Mouse (Mus musculus): Measurements from ENCODE around the gene Ppp1r1b. TPM values are rescaled to one million over a fixed set of nuclear protein-coding genes. Genes with fewer than 3 reads are reported as not detected.
"Not testable (repeated sequence)": the region's sequence is repeated elsewhere in the genome, so short reads cannot be mapped to it uniquely, and the experiment has no call there.

The Ppp1r1b gene
- total RNA-seq, 2 experiments from 2014 or later = 59.5 to 126 TPM

DNA sequence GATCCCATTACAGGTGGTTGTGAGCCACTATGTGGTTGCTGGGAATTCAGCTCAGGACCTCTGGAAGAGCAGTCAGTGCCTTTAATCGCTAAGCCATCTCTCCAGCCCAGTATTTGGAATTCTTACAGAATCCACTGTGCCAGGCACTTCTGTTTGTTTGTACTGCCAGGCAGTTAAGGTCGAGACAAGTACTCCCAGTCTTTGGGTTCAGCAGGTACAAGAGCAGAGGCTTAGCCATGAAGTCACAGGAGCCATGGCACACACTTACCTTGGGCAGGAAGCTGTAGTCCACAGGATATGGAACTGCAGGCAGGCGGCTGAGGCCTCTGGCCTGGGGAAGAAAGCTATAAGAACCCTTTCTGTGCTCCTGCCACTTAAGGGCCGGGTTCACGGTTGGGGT is 15.6 kb downstream of the Ppp1r1b start:
- DNase-seq (ENCODE audit: extremely low spot score in 1 of 2, low spot score in 2 of 2) = no peak

DNA sequence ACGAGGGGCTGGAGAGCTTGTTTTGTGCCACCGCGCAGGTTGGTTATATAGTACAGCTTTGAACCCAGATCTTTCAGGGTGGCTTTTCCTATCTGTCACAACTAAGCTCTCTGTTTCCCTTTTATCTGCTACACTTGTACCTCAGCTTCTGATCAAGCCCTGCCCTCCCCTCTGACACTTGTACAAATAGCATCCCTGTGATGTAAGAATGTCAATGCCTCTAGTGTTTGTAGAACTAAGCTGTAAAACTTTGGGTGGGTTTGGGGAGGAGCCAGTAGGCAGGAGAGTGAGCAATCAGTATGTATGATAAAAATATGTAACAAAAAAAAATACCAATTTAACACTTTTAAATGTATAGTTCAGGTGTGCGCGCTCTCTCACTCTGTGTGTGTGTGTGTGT is 16.2 kb downstream of the Ppp1r1b start:
- intact Hi-C loops (cut with DNase I) = no loop called here
- DNase-seq (ENCODE audit: extremely low spot score in 1 of 2, low spot score in 2 of 2) = no peak

More for the DNA sequence above, 15.6 kb downstream of the Ppp1r1b start:
- intact Hi-C loops (cut with DNase I) = no loop called here

DNA sequence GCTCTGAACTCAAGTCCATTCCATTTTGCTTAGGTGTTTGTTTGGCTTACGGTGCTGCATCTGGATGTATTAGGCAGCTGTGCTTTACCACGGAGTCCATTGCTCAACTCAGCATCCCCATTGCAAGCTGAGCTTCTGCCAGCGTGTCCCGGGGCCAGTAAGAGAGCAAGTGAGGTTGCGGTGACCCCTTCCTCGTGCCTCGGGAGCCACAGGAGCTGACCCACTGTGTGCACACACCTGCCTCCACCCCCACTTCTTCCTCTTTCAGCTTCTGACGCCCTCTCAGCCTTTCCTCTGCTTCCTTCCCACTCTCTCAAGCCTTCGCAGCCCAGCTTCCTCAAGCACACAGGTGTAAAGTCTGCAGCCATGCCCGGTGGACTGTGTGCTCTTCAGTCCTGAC is 18.1 kb downstream of the Ppp1r1b start:
- intact Hi-C loops (cut with DNase I) = no loop called here
- DNase-seq (ENCODE audit: extremely low spot score in 1 of 2, low spot score in 2 of 2) = no peak

DNA sequence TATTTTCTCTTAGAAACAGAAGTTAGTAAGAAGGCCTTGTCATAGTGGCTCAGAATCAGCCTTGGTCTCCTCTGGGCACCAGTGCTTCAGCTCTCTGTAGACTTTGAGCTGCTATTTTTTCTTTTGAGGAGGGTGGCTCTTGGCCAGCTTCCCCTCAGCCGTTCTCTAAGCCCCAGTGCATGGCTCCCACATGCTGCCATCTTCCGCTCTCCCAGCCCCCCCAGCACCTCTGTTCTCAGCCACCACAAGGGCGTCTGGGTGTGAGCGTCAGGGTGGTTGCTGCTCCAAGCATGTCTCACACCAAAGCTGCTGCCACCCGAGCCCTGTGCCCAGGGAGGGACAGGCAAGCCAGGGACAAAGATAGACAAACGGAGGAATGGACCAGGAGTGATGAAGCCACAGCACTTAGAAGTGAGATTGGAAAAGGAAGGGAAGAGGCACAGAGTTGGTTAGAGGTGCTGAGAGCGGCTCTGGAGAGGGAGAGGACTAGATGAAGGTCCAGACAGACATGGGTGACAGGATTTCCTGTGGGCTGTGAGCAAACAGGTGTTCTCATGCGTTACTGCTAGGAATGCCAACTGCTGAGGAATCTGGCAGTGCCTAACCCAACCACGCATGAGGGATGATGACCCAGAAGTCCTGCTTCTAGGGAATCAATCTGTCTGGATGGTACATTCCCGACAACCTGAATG is 19.1 kb downstream of the Ppp1r1b start:
- DNase-seq (ENCODE audit: extremely low spot score in 1 of 2, low spot score in 2 of 2) = peak; percentile 48 to 58
- intact Hi-C loops (cut with DNase I) = no loop called here

DNA sequence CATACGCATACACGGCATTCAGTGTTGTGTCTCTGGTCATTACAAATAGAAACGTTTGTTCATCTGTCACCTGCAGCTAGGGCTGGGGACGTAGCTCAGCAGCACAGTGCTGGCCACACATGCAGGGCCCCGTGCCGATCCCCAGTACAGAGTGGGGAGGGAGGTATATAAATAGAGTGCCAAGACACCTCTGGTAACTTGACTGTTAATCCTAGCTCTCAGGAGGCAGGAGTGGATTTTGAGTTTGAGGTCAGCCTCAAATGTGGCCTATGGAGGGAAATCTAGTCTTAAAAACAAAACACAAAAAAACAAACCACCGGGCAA is 19.6 kb downstream of the Ppp1r1b start:
- intact Hi-C loops (cut with DNase I) = no loop called here
- no peak for DNase-seq (ENCODE audit: extremely low spot score in 1 of 2, low spot score in 2 of 2)

DNA sequence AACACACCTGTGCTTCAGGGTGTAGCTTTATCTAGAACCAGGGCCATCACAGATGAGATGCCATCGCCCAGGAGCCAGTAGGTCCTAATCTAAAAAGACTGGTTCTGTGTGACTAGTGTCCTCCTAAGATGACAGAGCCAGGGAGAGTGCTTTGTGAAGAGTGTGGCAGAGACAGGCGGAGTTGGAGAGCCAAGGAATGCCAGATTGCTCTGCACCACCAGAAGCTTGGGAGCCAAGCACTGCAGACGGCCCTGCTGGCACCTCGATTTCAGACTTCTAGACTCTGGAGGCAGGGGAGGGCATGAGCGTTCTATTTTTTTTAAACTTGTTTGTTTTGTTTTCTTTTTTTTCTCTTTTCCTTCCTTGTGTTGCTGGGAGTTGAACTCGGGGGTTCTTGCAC is 21.1 kb downstream of the Ppp1r1b start:
- intact Hi-C loops (cut with DNase I) = no loop called here
- no peak for DNase-seq (ENCODE audit: extremely low spot score in 1 of 2, low spot score in 2 of 2)

DNA sequence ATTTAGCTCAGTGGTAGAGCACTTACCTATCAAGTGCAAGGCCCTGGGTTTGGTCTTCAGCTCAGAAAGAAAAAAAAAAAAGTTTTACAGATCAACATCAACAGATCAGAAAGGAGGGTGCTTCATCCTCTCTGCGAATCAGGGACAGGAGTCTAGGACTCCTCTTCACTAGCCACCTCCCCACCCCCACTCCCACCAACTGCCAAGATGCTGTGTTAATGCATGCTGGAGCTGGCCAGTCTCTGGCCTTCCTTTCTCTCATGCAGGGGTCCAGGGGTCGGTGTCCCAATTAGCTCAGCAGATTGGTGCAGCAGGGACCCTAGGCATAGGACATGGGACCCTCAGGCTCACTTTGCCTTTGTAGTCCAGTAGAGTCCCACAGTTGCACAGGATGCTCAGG is 22.4 kb downstream of the Ppp1r1b start:
- intact Hi-C loops (cut with DNase I) = no loop called here
- DNase-seq (ENCODE audit: extremely low spot score in 1 of 2, low spot score in 2 of 2) = no peak

DNA sequence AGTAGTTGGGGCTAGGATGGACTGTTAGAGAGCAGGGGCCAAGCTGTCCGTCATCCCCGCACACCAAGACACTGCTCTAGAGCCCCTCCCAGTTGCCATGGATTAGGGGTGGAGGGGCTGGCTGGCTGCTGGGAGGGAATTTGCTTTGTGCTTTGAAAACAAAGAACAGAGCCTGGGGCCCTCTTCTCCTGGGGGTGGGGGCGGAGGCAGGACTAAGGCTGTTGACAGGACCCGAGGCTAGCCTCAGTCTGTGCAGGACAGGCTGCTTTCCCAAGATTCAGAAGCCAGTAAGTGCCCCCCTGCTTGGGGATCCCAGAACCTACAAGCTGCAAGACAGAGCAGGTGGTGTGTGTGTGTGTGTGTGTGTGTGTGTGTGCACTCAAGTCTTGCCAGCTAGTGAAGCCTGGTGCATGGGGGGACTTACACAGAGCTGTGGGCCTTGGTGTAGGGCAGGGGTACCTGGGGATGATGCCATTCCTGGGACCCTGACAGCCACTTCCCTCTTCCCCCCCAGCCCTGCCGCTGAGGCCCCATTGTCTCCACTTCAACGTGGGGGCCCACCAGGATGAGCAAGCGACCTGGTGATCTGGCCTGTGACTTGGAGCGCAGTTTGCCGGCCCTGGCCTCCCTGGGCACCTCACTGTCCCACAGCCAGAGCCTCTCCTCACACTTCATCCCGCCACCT is 23.5 kb downstream of the Ppp1r1b start:
- intact Hi-C loops (cut with DNase I) = no loop called here
- DNase-seq (ENCODE audit: extremely low spot score in 1 of 2, low spot score in 2 of 2) = no peak

DNA sequence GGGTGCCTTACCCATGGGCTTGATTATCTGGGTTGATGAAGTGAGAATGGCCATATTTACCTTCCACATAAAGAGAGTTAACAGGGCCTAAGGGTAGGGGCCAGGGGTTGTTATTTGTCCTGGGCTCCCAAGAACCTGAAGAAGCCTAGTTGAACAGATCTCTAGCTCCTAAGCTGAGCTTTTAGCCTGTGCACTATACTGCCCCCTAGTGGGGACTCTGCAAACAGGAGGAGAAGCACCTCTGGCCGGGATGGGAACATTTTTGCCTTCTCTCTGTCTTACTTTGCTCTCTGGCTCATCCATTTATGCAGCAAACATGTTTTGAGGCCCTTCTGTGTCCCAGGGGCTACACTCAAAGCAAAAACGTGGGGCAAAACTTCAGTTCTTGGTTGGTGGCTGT is 24.2 kb downstream of the Ppp1r1b start:
- intact Hi-C loops (cut with DNase I) = no loop called here
- DNase-seq (ENCODE audit: extremely low spot score in 1 of 2, low spot score in 2 of 2) = peak in 1 of 2 experiments; percentile 67

DNA sequence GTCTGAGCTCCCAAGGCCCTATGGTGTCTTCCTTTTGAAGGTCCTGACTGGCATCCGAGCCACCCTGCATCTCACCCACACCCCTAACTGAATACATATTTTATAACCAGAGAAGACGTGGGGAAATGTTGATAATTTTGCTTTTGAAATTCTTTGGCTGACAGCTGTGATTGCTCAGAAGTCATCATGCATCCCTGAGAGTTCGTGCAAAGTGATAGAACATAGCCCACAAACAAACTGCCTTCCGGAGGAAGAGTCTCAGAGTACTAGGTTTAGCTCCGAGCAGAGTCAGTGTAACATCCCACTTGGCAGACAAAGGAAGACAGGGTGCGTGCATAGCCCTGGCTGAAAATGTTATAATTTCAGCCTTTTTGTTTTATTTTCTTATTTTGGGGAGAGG is 25.0 kb downstream of the Ppp1r1b start:
- no peak for DNase-seq (ENCODE audit: extremely low spot score in 1 of 2, low spot score in 2 of 2)
- intact Hi-C loops (cut with DNase I) = no loop called here

DNA sequence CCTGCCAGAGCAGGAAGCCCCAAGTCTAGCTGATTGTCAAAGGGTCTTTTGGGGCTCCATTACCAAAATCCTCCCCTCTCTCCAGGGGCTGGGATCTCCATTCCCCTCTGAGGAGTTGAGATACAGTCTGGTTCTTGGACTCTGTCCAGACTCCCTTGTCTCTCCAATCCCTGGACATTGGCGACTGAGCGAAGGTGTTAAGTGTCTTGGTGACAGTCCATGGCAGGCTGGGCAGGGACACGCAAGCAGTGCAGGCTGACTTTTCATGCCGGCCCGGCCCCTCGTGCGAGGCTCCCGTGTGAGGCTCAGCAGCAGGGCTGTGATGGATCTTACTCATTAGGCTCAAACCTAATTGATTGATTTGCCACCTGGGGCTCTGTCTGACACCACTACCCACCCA is 26.1 kb downstream of the Ppp1r1b start:
- intact Hi-C loops (cut with DNase I) = no loop called here
- no peak for DNase-seq (ENCODE audit: extremely low spot score in 1 of 2, low spot score in 2 of 2)

DNA sequence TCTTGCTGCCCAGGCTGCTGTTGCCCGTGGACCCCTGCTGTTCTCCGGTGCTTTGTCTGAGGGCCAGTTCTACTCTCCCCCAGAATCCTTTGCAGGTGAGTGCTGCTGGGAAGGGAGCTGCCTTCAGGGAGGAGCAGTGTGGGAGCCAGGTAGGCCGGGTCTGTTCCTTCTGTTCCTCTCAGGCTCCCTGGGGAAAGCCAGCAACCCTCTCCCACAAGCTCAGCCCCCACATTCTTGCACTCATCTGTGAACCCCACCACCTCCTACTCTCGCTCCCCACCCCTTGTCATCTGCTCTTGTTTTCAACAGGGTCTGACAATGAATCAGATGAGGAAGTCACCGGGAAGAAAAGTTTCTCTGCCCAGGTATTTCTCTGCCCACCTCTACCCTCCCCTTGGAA is 28.6 kb downstream of the Ppp1r1b start:
- intact Hi-C loops (cut with DNase I) = no loop called here
- no peak for DNase-seq (ENCODE audit: extremely low spot score in 1 of 2, low spot score in 2 of 2)

DNA sequence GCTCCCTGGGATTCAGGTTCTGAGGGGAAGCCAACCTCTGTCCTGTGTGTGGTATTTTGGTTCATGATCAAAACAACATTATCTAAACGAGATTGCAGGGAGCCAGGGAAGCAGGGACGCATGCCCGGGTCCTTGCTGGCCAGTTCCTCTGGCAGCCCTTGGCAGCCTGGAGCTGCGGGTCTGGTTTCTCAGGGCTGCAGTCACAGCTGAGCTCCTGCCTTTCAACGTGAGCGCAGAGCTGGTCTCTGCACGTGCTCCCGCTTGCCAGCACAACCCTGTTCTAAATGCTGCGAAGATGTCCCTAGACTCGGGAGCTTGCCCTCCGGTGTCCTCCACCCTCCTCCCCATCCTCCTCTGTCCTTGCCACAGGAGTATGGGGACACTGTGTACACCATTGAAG is 29.6 kb downstream of the Ppp1r1b start:
- no peak for DNase-seq (ENCODE audit: extremely low spot score in 1 of 2, low spot score in 2 of 2)
- intact Hi-C loops (cut with DNase I) = no loop called here

DNA sequence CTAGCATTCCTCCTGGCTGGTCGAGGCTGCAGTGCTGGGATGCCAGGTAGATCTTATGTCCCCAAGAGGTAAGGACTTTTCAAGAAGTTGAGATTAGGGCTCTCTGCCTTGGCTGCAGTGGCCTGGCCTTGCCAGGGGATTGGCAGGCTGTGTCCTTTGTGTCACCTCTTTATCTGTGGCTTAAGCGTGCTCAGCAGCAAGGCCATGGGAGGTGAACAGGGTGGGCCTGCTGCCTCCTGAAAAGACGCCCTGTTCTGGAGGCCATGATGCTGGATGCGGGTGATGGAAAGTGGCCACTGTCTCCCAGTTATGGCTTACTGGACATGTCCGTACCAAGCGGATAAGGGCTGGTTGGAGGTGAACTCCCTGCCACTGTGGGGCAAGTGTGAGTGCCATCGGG is 31.2 kb downstream of the Ppp1r1b start:
- DNase-seq (ENCODE audit: extremely low spot score in 1 of 2, low spot score in 2 of 2) = no peak
- intact Hi-C loops (cut with DNase I) = no loop called here

DNA sequence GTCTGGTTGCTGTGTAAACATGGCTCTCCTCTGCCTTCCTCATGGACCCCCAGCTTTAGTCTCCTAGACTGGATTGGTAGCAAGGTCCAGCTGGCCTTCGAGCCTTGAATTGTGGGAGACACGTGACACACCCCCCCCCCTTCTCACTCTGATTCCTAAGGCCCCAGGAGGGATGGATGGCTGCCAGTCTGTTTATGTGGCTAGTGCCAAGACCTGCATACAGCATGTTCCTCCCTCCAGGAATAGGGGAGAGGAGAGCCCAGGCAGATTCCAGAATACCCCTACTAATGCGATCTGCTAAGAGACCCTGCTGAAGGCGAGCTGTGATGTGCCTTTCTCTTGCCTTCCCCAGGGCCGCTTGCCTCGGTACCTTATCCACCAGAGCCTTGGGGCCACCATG is 31.9 kb downstream of the Ppp1r1b start:
- intact Hi-C loops (cut with DNase I) = no loop called here
- no peak for DNase-seq (ENCODE audit: extremely low spot score in 1 of 2, low spot score in 2 of 2)

DNA sequence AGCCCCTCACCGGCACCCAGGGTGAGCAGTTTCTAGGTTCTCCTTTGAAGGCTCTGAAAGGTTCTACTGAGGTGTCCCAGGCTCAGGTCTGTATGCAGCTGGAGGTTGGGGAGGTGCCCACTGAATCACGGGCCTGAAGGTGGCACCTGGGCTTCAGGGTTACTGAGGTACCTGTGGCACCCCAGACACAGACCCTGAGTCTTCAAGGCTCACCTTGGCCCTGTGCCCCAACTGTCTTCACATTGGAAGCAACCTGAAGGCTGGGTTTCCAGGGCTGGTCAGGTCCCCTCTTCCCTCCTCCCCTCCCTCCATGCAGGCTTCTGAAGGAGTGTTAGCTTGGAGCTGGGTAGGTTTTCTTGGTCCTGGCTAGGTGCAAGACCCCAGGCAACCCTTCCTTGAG is 33.4 kb downstream of the Ppp1r1b start:
- intact Hi-C loops (cut with DNase I) = no loop called here
- no peak for DNase-seq (ENCODE audit: extremely low spot score in 1 of 2, low spot score in 2 of 2)

DNA sequence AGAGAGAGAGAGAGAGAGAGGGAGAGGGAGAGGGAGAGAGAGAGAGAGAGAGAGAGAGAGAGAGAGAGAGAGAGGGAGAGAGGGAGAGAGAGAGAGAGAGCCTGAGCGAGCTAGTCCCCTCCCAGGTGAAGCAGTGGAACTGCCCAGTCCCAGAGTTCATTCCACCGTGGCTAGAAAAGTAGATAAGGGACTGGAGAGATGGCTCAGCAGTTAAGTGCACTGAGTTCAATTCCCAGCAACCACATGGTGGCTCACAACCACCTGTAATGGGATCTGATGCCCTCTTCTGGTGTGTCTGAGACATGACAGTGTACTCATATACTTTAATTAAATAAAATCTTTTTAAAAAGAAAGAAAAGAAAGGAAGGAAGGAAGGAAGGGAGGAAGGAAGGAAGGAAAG is 34.2 kb downstream of the Ppp1r1b start:
- intact Hi-C loops (cut with DNase I); DNase-seq (ENCODE audit: extremely low spot score in 1 of 2, low spot score in 2 of 2): not testable (repeated sequence)

DNA sequence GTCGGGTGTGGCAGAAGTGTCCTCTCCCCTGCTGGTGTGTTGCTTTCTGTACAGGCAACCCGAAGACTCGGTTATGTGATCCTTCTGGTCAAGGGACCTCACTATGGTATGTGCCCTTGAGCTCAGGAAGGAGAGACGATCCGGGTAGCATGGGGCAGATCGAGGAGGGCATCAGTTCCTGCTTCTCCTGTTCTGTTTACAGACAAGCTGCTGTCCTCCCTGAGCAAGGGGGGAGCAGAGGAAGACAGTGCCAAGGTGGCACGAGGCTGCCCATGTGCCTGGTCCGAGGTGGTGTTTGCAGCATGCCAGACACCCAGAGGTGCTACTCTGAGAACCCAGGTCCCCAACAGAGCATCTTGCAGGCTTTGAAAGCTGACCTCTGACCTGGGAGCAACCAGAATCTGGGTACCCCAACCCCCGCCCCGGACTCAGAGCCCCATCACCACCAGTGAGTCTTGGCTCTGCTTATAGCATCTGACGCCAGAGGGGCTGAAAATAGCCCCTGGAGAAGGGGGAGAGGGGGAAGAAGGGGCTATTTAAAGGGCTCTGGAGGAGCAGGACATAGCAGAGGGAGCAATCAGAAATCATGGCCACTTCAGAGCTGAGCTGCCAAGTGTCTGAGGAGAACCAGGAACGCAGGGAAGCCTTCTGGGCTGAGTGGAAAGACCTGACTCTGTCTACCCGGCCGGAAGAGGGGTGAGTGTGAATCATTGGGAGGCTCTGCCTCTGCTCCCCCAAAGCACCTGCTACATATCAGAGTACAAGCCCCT is 35.2 kb downstream of the Ppp1r1b start, which contains the start of gene Tcap:
Gene Tcap (plus strand): TSS at position 551 of the 770 bp plus-strand sequence.
- intact Hi-C loops (cut with DNase I) = no loop called here

DNA sequence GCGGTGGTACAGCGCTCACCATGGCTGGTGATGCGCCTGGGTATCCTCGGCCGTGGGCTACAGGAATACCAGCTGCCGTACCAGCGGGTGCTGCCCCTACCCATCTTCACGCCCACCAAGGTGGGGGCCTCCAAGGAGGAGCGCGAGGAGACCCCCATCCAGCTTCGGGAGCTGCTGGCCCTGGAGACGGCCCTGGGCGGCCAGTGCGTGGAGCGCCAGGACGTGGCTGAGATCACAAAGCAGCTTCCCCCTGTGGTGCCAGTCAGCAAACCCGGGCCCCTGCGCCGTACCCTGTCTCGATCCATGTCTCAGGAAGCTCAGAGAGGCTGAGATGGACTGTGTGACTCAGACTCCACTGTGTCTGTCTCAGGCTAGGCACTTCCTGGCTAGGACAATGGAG is 36.0 kb downstream of the Ppp1r1b start:
- DNase-seq (ENCODE audit: extremely low spot score in 1 of 2, low spot score in 2 of 2) = no peak
- intact Hi-C loops (cut with DNase I) = no loop called here

More for the DNA sequence above, 35.2 kb downstream of the Ppp1r1b start, which contains the start of gene Tcap:
- DNase-seq (ENCODE audit: extremely low spot score in 1 of 2, low spot score in 2 of 2) = no peak

Data from left cerebral cortex, postnatal 10 days (tissue).